In the genomic region with DNA sequence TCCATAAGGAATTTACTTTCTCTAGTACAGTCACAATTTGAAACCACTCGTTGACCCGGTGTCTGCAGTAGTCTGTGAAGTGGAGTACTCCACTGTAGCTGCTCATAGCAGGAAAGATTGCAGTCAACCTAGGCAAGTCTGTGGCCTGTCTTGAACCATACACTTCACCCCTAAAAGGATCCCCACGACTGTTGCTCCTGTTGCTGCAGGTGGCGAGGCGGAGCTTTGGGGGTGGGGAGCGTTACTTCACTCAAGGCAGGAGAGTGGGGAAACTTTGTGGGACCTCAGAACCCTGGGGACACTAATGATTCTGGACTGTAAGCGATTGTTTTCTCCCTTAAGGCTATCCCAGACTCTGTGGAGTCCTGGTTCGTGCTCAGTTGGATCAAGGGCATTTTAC, we compare ENCODE assay signal across 12 mouse cellular contexts. TPM values are rescaled to one million over a fixed set of nuclear protein-coding genes. Genes with fewer than 3 reads are reported as not detected.
DNase-seq lines count a peak whose midpoint lies in the region; ATAC-seq lines count a peak whose summit lies in the region.
"Had no signal": no experiment of that assay in that cellular context is flagged by ENCODE, and none has a peak within 500 bp of the region (broad histone marks: within the 10 kb centered on the region; RNA-seq: fewer than 3 reads in every experiment).

No protein-coding gene starts in this region.

- H3K27me3 ChIP-seq in hindbrain, embryonic 16.5 days (replicated peaks; ENCODE audit: control insufficient read depth, insufficient read depth, low read length) = no peaks in the 10 kb centered on the region
- no peaks in the 10 kb centered on the region for H3K27me3 ChIP-seq in hindbrain, embryonic 14.5 days (ENCODE audit: control insufficient read depth, insufficient read depth, low read length)
- H3K27me3 ChIP-seq in midbrain, embryonic 13.5 days = no peaks in the 10 kb centered on the region
- H3K27me3 ChIP-seq in midbrain, embryonic 16.5 days (ENCODE audit: control insufficient read depth, insufficient read depth, low read depth, low read length) = no peaks in the 10 kb centered on the region
- H3K27me3 ChIP-seq in liver, embryonic 15.5 days = no peaks in the 10 kb centered on the region
- H3K27me3 ChIP-seq: embryonic facial prominence, embryonic 15.5 days had no signal

- no peaks in the 10 kb centered on the region for H3K36me3 ChIP-seq in hindbrain, embryonic 16.5 days (ENCODE audit: control insufficient read depth, insufficient read depth, low read length)
- H3K36me3 ChIP-seq in hindbrain, embryonic 14.5 days (replicated peaks; ENCODE audit: control insufficient read depth, insufficient read depth) = 0 out of 2 replicates have a peak, but pooled peaks cover 8% of the 10 kb centered on the region
- H3K36me3 ChIP-seq in midbrain, embryonic 13.5 days = peaks cover 12% of the 10 kb centered on the region; the same call in 1 of the 2 replicates
- no peaks in the 10 kb centered on the region for H3K36me3 ChIP-seq in midbrain, embryonic 16.5 days (ENCODE audit: control insufficient read depth, insufficient read depth, low read length)
- no peaks in the 10 kb centered on the region for H3K36me3 ChIP-seq in liver, embryonic 15.5 days (replicated peaks)
- H3K36me3 ChIP-seq: embryonic facial prominence, embryonic 15.5 days had no signal

- H3K9me3 ChIP-seq in hindbrain, embryonic 16.5 days (ENCODE audit: control insufficient read depth, low read length) = no peaks in the 10 kb centered on the region
- no peaks in the 10 kb centered on the region for H3K9me3 ChIP-seq in hindbrain, embryonic 14.5 days (ENCODE audit: control insufficient read depth, low read length)
- H3K9me3 ChIP-seq in midbrain, embryonic 13.5 days = no peaks in the 10 kb centered on the region
- H3K9me3 ChIP-seq in midbrain, embryonic 16.5 days (replicated peaks; ENCODE audit: control insufficient read depth, low read length, poor library complexity, severe bottlenecking) = no peaks in the 10 kb centered on the region
- no peaks in the 10 kb centered on the region for H3K9me3 ChIP-seq in liver, embryonic 15.5 days (replicated peaks)
- H3K9me3 ChIP-seq: embryonic facial prominence, embryonic 15.5 days had no signal

- H3K27ac ChIP-seq in hindbrain, embryonic 16.5 days (ENCODE audit: low read depth, low read length) = no peak overlapping the region
- H3K27ac ChIP-seq in hindbrain, embryonic 14.5 days = no peak overlapping the region
- no peak overlapping the region for H3K27ac ChIP-seq in midbrain, embryonic 13.5 days
- H3K27ac ChIP-seq in midbrain, embryonic 16.5 days (ENCODE audit: low read length) = no peak overlapping the region
- H3K27ac ChIP-seq in liver, embryonic 15.5 days (replicated peaks) = no peak overlapping the region
- H3K27ac ChIP-seq: embryonic facial prominence, embryonic 15.5 days had no signal

- ATAC-seq in hindbrain, embryonic 16.5 days = no peak
- no peak for ATAC-seq in hindbrain, embryonic 14.5 days (ENCODE audit: low FRiP score)
- no peak for ATAC-seq in midbrain, embryonic 13.5 days
- no peak for ATAC-seq in midbrain, embryonic 16.5 days
- no peak for ATAC-seq in liver, embryonic 15.5 days (ENCODE audit: insufficient read depth)

- H3K4me1 ChIP-seq in hindbrain, embryonic 16.5 days (ENCODE audit: control insufficient read depth, insufficient read depth, low read depth, low read length) = peaks cover 89% of the 10 kb centered on the region
- H3K4me1 ChIP-seq in hindbrain, embryonic 14.5 days (replicated peaks; ENCODE audit: control insufficient read depth, insufficient read depth, low read length) = peaks cover 92% of the 10 kb centered on the region
- peaks cover 97% of the 10 kb centered on the region for H3K4me1 ChIP-seq in midbrain, embryonic 13.5 days (replicated peaks)
- H3K4me1 ChIP-seq in midbrain, embryonic 16.5 days (ENCODE audit: control insufficient read depth, insufficient read depth, low read length) = peaks cover 84% of the 10 kb centered on the region
- H3K4me1 ChIP-seq in liver, embryonic 15.5 days (replicated peaks) = peaks cover 65% of the 10 kb centered on the region

- H3K9ac ChIP-seq in hindbrain, embryonic 16.5 days (ENCODE audit: low read depth, low read length) = 0 out of 2 replicates have a peak overlapping the region, but pooled peaks have one; percentile 9
- H3K9ac ChIP-seq in hindbrain, embryonic 14.5 days = no peak overlapping the region
- no peak overlapping the region for H3K9ac ChIP-seq in midbrain, embryonic 13.5 days (replicated peaks)
- H3K9ac ChIP-seq in midbrain, embryonic 16.5 days (ENCODE audit: low read depth, low read length) = no peak overlapping the region
- H3K9ac ChIP-seq in liver, embryonic 15.5 days = no peak overlapping the region
- H3K9ac ChIP-seq: embryonic facial prominence, embryonic 15.5 days had no signal

- 27% methylated on average over 8 of the region's 8 CpGs for WGBS in hindbrain, embryonic 16.5 days
- 27% methylated on average over 8 of the region's 8 CpGs for WGBS in hindbrain, embryonic 14.5 days
- WGBS in midbrain, embryonic 13.5 days = 23% methylated on average over 8 of the region's 8 CpGs
- WGBS in midbrain, embryonic 16.5 days = 29% methylated on average over 8 of the region's 8 CpGs
- 53% methylated on average over 8 of the region's 8 CpGs for WGBS in liver, embryonic 15.5 days (ENCODE audit: insufficient replicate concordance)

- no peak for DNase-seq in hindbrain, embryonic 14.5 days (ENCODE audit: low spot score)
- peak; percentile 68 for DNase-seq in thymus, postnatal 4 days
- no peak for DNase-seq in testis, postnatal 14 days (ENCODE audit: low spot score)
- DNase-seq: cerebellum, adult 18-20 months; kidney, adult 8-10 months; lung, adult 18-20 months; spleen, adult 18-20 months had no signal

- H3K4me3 ChIP-seq in hindbrain, embryonic 16.5 days (ENCODE audit: low read length) = no peak overlapping the region
- H3K4me3 ChIP-seq in hindbrain, embryonic 14.5 days (replicated peaks; ENCODE audit: low read length) = no peak overlapping the region
- H3K4me3 ChIP-seq in midbrain, embryonic 13.5 days (replicated peaks) = no peak overlapping the region
- H3K4me3 ChIP-seq in midbrain, embryonic 16.5 days (ENCODE audit: low read depth, low read length) = no peak overlapping the region
- no peak overlapping the region for H3K4me3 ChIP-seq in liver, embryonic 15.5 days (replicated peaks)

- H3K4me2 ChIP-seq in hindbrain, embryonic 16.5 days (ENCODE audit: low read length) = no peak overlapping the region
- no peak overlapping the region for H3K4me2 ChIP-seq in hindbrain, embryonic 14.5 days (replicated peaks)
- H3K4me2 ChIP-seq in midbrain, embryonic 13.5 days (replicated peaks) = peak overlapping the region; percentile 49; the same call in 1 of the 2 replicates
- H3K4me2 ChIP-seq in midbrain, embryonic 16.5 days (ENCODE audit: low read length) = no peak overlapping the region
- H3K4me2 ChIP-seq in liver, embryonic 15.5 days = 0 out of 2 replicates have a peak overlapping the region, but pooled peaks have one; percentile 78

RNA-seq across cellular contexts. Expression of a gene that starts 34.2 kb away (rescaled TPM):
- 21.7 and 22.1 TPM in 2 replicates for polyA plus RNA-seq in hindbrain, embryonic 16.5 days (2015; fragmentation: Nextera tagmentation; extraction: Ambion mirVana)
- polyA plus RNA-seq in hindbrain, embryonic 14.5 days (2014; fragmentation: Nextera tagmentation; extraction: Ambion mirVana) = 46.5 and 51.2 TPM in 2 replicates
- 49.0 and 58.2 TPM in 2 replicates for polyA plus RNA-seq in midbrain, embryonic 13.5 days (2015; fragmentation: Nextera tagmentation; extraction: Ambion mirVana)
- polyA plus RNA-seq in midbrain, embryonic 16.5 days (2015; fragmentation: Nextera tagmentation; extraction: Ambion mirVana) = 31.4 and 38.4 TPM in 2 replicates
- polyA plus RNA-seq in liver, embryonic 15.5 days (2015; fragmentation: Nextera tagmentation; extraction: Ambion mirVana) = 3.5 and 4.4 TPM in 2 replicates

Comparison
In these comparisons a context has a peak if more than half of its experiments do, and no peak if none do; other contexts are left out.
1. H3K4me2 ChIP-seq: peak in midbrain, embryonic 13.5 days (single experiment) and liver, embryonic 15.5 days (single experiment); none in hindbrain, embryonic 16.5 days (single experiment), hindbrain, embryonic 14.5 days (single experiment) and midbrain, embryonic 16.5 days (single experiment).